Mouse (Mus musculus) small intestine, adult 2 months (tissue): ENCODE data around the gene Gm20388. TPM values are rescaled to one million over a fixed set of nuclear protein-coding genes. Genes with fewer than 3 reads are reported as not detected.

Experiments used
- H3K27ac ChIP-seq: fragments of 200-500 bp; 2 replicates; pipeline ENCODE4 v1.5.1; 2012; ENCODE audit warnings: low read depth, low read length, control low read depth, inconsistent platforms; ENCODE audit not compliant: insufficient read depth
- H3K27me3 ChIP-seq: fragments of 200-500 bp; 2 replicates; pipeline ENCODE4 v1.6.1; 2012; ENCODE audit warnings: mild to moderate bottlenecking, moderate library complexity, low read length, inconsistent platforms; ENCODE audit not compliant: control insufficient read depth, insufficient read depth
- H3K36me3 ChIP-seq: fragments of 200-500 bp; 2 replicates; pipeline ENCODE4 v1.6.1; 2012; ENCODE audit warnings: mild to moderate bottlenecking, low read length, control low read depth, inconsistent platforms; ENCODE audit not compliant: control insufficient read depth, insufficient read depth
- H3K4me1 ChIP-seq: fragments of 200-500 bp; 2 replicates; pipeline ENCODE4 v1.6.1; 2012; ENCODE audit warnings: low read length, inconsistent platforms, mixed read lengths; ENCODE audit not compliant: control insufficient read depth, insufficient read depth, insufficient read length
- H3K4me3 ChIP-seq: fragments of 200-500 bp; 2 replicates; pipeline ENCODE4 v1.5.1; 2012; ENCODE audit warnings: low read depth, mild to moderate bottlenecking, control low read depth, inconsistent platforms, low read length, moderate library complexity
- CTCF ChIP-seq: fragments of 200-500 bp; IDR thresholded peaks from 2 replicates; pipeline ENCODE4 v1.5.1; 2012; ENCODE audit warnings: low read depth, mild to moderate bottlenecking, control low read depth, inconsistent platforms, low read length, moderate library complexity, mixed read lengths; ENCODE audit not compliant: insufficient replicate concordance, insufficient read length; ENCODE audit errors: extremely low read depth
- POLR2A ChIP-seq: fragments of 200-500 bp; IDR thresholded peaks from 2 replicates; pipeline ENCODE4 v1.6.1; 2012; ENCODE audit warnings: low read depth, mild to moderate bottlenecking, control low read depth, inconsistent platforms, low read length, moderate library complexity
- WGBS: fragments of 180-500 bp; shearing (Covaris S2); methylation state at CpG from one replicate; pipeline ENCODE4 v1.1.7; 2018; 5-methylcytosine and 5-hydroxymethylcytosine counted together
- polyA plus RNA-seq: library from polyadenylated mRNA; depleted of rRNA; stranded (reverse); fragments of >200 nt; gene quantifications from 2 replicates; pipeline ENCODE4 v1.2.3, GENCODE M21; 2012

The Gm20388 gene
- polyA plus RNA-seq, 1 experiment: 37.3 TPM

- Histone ChIP-seq H3K36me3 (no peaks in the 10 kb centered on the region), H3K27me3 (no peaks in the 10 kb centered on the region), H3K27ac (no peak overlapping the region), H3K4me3 (no peak overlapping the region), H3K4me1 (no peaks in the 10 kb centered on the region)
- 82% methylated on average over 6 of the region's 6 CpGs for WGBS
- no peak for TF ChIP-seq POLR2A
- TF ChIP-seq CTCF: no peak
Measured at GRCm38 (mm10) chr8:120602672-120603071, 692.0 kb downstream of the Gm20388 start.

- Histone ChIP-seq H3K36me3 (no peaks in the 10 kb centered on the region), H3K4me1 (no peaks in the 10 kb centered on the region), H3K27ac (no peak overlapping the region), H3K4me3 (no peak overlapping the region), H3K27me3 (no peaks in the 10 kb centered on the region)
- TF ChIP-seq POLR2A (no peak), CTCF (no peak)
- 73% methylated on average over 9 of the region's 9 CpGs for WGBS
Measured at GRCm38 (mm10) chr8:120607460-120607859, 696.8 kb downstream of the Gm20388 start.

GRCm38 (mm10) chr8:120607885-120608284 is 697.2 kb downstream of the Gm20388 start:
- H3K4me1 ChIP-seq: no peaks in the 10 kb centered on the region
- TF ChIP-seq CTCF (peak; percentile 69; the same call in 1 of the 2 replicates), POLR2A (no peak)
- no peak overlapping the region for H3K4me3 ChIP-seq
- H3K27me3 ChIP-seq: no peaks in the 10 kb centered on the region
- WGBS: 11% methylated on average over 7 of the region's 7 CpGs
- no peaks in the 10 kb centered on the region for H3K36me3 ChIP-seq
- no peak overlapping the region for H3K27ac ChIP-seq

- Histone ChIP-seq H3K36me3 (no peaks in the 10 kb centered on the region), H3K27me3 (no peaks in the 10 kb centered on the region), H3K4me1 (no peaks in the 10 kb centered on the region), H3K4me3 (no peak overlapping the region), H3K27ac (no peak overlapping the region)
- TF ChIP-seq CTCF: no peak
- no peak for TF ChIP-seq POLR2A
- WGBS: 86% methylated on average over 6 of the region's 6 CpGs
Measured at GRCm38 (mm10) chr8:120610824-120611223, 700.2 kb downstream of the Gm20388 start.

- H3K27ac ChIP-seq: no peak overlapping the region
- no peak overlapping the region for H3K4me3 ChIP-seq
- 88% methylated on average over 3 of the region's 3 CpGs for WGBS
- no peaks in the 10 kb centered on the region for H3K27me3 ChIP-seq
- H3K4me1 ChIP-seq: no peaks in the 10 kb centered on the region
- TF ChIP-seq POLR2A (no peak), CTCF (no peak)
- no peaks in the 10 kb centered on the region for H3K36me3 ChIP-seq
Measured at GRCm38 (mm10) chr8:120614491-120614890, 703.9 kb downstream of the Gm20388 start.

- WGBS: 78% methylated on average over 7 of the region's 8 CpGs
- Histone ChIP-seq H3K4me1 (peaks cover 6% of the 10 kb centered on the region; the same call in 1 of the 2 replicates), H3K27ac (no peak overlapping the region), H3K27me3 (no peaks in the 10 kb centered on the region), H3K4me3 (no peak overlapping the region), H3K36me3 (no peaks in the 10 kb centered on the region)
- TF ChIP-seq CTCF (no peak), POLR2A (no peak)
Measured at GRCm38 (mm10) chr8:120616663-120617626, 706.3 kb downstream of the Gm20388 start.

- H3K27me3 ChIP-seq: no peaks in the 10 kb centered on the region
- H3K36me3 ChIP-seq: no peaks in the 10 kb centered on the region
- H3K27ac ChIP-seq: no peak overlapping the region
- under 1% methylated on average over 6 of the region's 6 CpGs for WGBS
- H3K4me3 ChIP-seq: no peak overlapping the region
- no peak for TF ChIP-seq POLR2A
- TF ChIP-seq CTCF: peak; percentile 97
- H3K4me1 ChIP-seq: peaks cover 6% of the 10 kb centered on the region; the same call in 1 of the 2 replicates
Measured at GRCm38 (mm10) chr8:120618110-120618509, 707.5 kb downstream of the Gm20388 start.
